Mouse (Mus musculus) heart, embryonic 10.5 days (tissue): ENCODE results near the gene Trio. TPM values are rescaled to one million over a fixed set of nuclear protein-coding genes. Genes with fewer than 3 reads are reported as not detected.

Experiments
- DNase-seq: peaks from one replicate; pipeline ENCODE4 v3.0.0-alpha.2; 2017; ENCODE audit warnings: low spot score
- H3K27ac ChIP-seq: fragments of 300-500 bp; sonication (generic); 2 replicates; pipeline ENCODE4 v1.5.1; 2016; ENCODE audit warnings: mild to moderate bottlenecking
- H3K27me3 ChIP-seq: fragments of 300-500 bp; sonication (generic); 2 replicates; pipeline ENCODE4 v1.6.1; 2016; ENCODE audit warnings: mild to moderate bottlenecking; ENCODE audit not compliant: poor library complexity, insufficient read depth, severe bottlenecking
- H3K36me3 ChIP-seq: fragments of 300-500 bp; sonication (generic); 2 replicates; pipeline ENCODE4 v1.6.1; 2016; ENCODE audit warnings: mild to moderate bottlenecking, moderate library complexity
- H3K4me1 ChIP-seq: fragments of 300-500 bp; sonication (generic); 2 replicates; pipeline ENCODE4 v1.6.1; 2016; ENCODE audit warnings: mild to moderate bottlenecking
- H3K4me3 ChIP-seq: fragments of 300-500 bp; sonication (generic); 2 replicates; pipeline ENCODE4 v1.5.1; 2016; ENCODE audit warnings: mild to moderate bottlenecking, moderate library complexity
- H3K9me3 ChIP-seq: fragments of 300-500 bp; sonication (generic); 2 replicates; pipeline ENCODE4 v1.6.1; 2016; ENCODE audit warnings: mild to moderate bottlenecking, moderate library complexity
- WGBS: fragments of 180-500 bp; shearing (Covaris S2); methylation state at CpG from one replicate; pipeline ENCODE4 v1.1.7; 2016; 5-methylcytosine and 5-hydroxymethylcytosine counted together
- polyA plus RNA-seq: library from polyadenylated mRNA; unstranded; fragments of >200 nt; fragmentation: Nextera tagmentation; extraction: Ambion mirVana; gene quantifications from 2 replicates; pipeline ENCODE4 v1.2.1, GENCODE M21; 2016

Trio gene
- polyA plus RNA-seq, 1 experiment from 2014 or later = 22.7 TPM

- no peak overlapping the region for H3K4me3 ChIP-seq
- H3K4me1 ChIP-seq = peaks cover 15% of the 10 kb centered on the region
- DNase-seq = no peak
- 37% methylated on average over 11 of the region's 11 CpGs for WGBS
- peak overlapping the region; percentile 52 for H3K27ac ChIP-seq
- H3K36me3 ChIP-seq = no peaks in the 10 kb centered on the region
- no peaks in the 10 kb centered on the region for H3K9me3 ChIP-seq
- no peaks in the 10 kb centered on the region for H3K27me3 ChIP-seq
These were observed 323.3 kb downstream of the Trio start for GRCm38 (mm10) chr15:27702031-27702971.

- no peak for DNase-seq
- Histone ChIP-seq H3K27ac (no peak overlapping the region), H3K9me3 (no peaks in the 10 kb centered on the region), H3K27me3 (no peaks in the 10 kb centered on the region; the same call in 1 of the 2 replicates), H3K4me3 (no peak overlapping the region), H3K4me1 (peaks cover 11% of the 10 kb centered on the region), H3K36me3 (no peaks in the 10 kb centered on the region)
- 79% methylated on average over 5 of the region's 5 CpGs for WGBS
These were observed 328.0 kb downstream of the Trio start for GRCm38 (mm10) chr15:27697632-27698031.

DNA sequence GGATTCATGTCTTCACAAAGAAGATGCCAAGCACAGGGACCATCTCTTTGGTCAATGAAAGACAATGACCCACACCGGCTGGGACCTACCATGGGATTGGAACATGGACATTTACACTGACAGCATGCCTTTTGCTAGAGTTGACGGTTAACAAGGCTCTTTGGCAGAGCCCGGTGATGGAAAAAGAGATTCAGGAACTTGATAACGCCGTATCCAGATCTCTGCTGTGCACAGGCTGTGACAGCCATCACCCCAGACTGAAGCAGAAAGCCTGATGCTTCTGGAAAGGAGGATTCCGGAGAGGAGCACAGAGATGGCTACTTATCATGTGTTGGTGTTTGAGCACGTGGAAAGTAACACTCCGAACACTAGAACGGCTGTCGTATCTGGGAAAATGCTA is 332.4 kb downstream of the Trio start:
- H3K27ac ChIP-seq = no peak overlapping the region
- H3K4me1 ChIP-seq = 0 out of 2 replicates have a peak, but pooled peaks cover 7% of the 10 kb centered on the region
- H3K9me3 ChIP-seq = no peaks in the 10 kb centered on the region
- DNase-seq = no peak
- H3K4me3 ChIP-seq = no peak overlapping the region
- 61% methylated on average over 10 of the region's 10 CpGs for WGBS
- H3K36me3 ChIP-seq = no peaks in the 10 kb centered on the region
- no peaks in the 10 kb centered on the region; the same call in 1 of the 2 replicates for H3K27me3 ChIP-seq

- Histone ChIP-seq H3K27me3 (peaks cover under 1% of the 10 kb centered on the region; the same call in 1 of the 2 replicates), H3K9me3 (no peaks in the 10 kb centered on the region), H3K4me1 (0 out of 2 replicates have a peak, but pooled peaks cover 10% of the 10 kb centered on the region), H3K36me3 (no peaks in the 10 kb centered on the region), H3K27ac (no peak overlapping the region), H3K4me3 (no peak overlapping the region)
- 79% methylated on average over 7 of the region's 7 CpGs for WGBS
- no peak for DNase-seq
These were observed 333.5 kb downstream of the Trio start for GRCm38 (mm10) chr15:27692161-27692560.

GRCm38 (mm10) chr15:27691213-27691612 is 334.4 kb downstream of the Trio start:
- WGBS = 82% methylated on average over 7 of the region's 7 CpGs
- no peak overlapping the region for H3K27ac ChIP-seq
- 0 out of 2 replicates have a peak, but pooled peaks cover 10% of the 10 kb centered on the region for H3K4me1 ChIP-seq
- no peaks in the 10 kb centered on the region for H3K36me3 ChIP-seq
- DNase-seq = no peak
- H3K27me3 ChIP-seq = peaks cover 8% of the 10 kb centered on the region; the same call in 1 of the 2 replicates
- no peaks in the 10 kb centered on the region for H3K9me3 ChIP-seq
- no peak overlapping the region for H3K4me3 ChIP-seq

DNA sequence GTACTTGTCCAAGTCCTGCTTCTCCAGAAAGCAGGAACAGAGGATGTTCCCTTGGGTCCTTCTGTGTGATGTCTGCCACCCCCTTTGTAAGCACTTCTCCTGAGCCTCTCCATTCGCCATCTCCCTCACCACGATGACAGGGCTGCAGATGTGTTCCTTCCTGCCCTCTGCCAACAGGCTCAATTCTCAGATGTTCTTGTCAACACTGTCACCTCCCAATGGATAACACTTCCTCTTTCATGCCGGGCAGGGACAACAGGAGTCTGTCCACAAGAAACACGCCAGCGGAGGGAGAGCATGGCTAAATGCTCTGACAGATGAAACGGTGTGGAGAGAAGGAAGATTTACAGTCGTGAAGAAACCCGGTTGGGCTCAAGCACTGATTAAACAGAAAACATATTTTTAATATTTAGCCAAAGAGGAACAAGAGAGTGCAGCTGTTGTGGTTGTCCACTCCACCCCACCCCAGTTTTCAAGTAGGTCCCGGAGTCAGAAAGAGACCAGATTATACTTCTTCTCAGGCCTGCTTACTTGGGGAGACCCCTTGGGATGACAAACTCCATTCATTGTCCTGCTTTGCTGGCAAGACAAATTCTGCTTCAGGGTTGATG is 337.5 kb downstream of the Trio start:
- WGBS = 55% methylated on average over 9 of the region's 9 CpGs
- Histone ChIP-seq H3K9me3 (no peaks in the 10 kb centered on the region), H3K4me3 (no peak overlapping the region), H3K27me3 (peaks cover 9% of the 10 kb centered on the region; the same call in 1 of the 2 replicates), H3K4me1 (0 out of 2 replicates have a peak, but pooled peaks cover 5% of the 10 kb centered on the region), H3K36me3 (no peaks in the 10 kb centered on the region), H3K27ac (no peak overlapping the region)
- DNase-seq = no peak

GRCm38 (mm10) chr15:27684813-27685212 is 340.8 kb downstream of the Trio start:
- Histone ChIP-seq H3K4me1 (peaks cover 13% of the 10 kb centered on the region; the same call in 1 of the 2 replicates), H3K36me3 (no peaks in the 10 kb centered on the region), H3K9me3 (no peaks in the 10 kb centered on the region), H3K27me3 (peaks cover 16% of the 10 kb centered on the region), H3K4me3 (no peak overlapping the region), H3K27ac (no peak overlapping the region)
- DNase-seq = no peak
- WGBS = 88% methylated on average over 7 of the region's 7 CpGs

GRCm38 (mm10) chr15:27683206-27683605 is 342.4 kb downstream of the Trio start:
- Histone ChIP-seq H3K36me3 (no peaks in the 10 kb centered on the region), H3K4me1 (peaks cover 10% of the 10 kb centered on the region; the same call in 1 of the 2 replicates), H3K27ac (no peak overlapping the region), H3K27me3 (peaks cover 25% of the 10 kb centered on the region), H3K4me3 (no peak overlapping the region), H3K9me3 (no peaks in the 10 kb centered on the region)
- DNase-seq = no peak
- 88% methylated on average over 1 of the region's 1 CpGs for WGBS

- Histone ChIP-seq H3K4me3 (no peak overlapping the region), H3K36me3 (no peaks in the 10 kb centered on the region), H3K27ac (no peak overlapping the region), H3K9me3 (no peaks in the 10 kb centered on the region), H3K4me1 (peaks cover 8% of the 10 kb centered on the region; the same call in 1 of the 2 replicates), H3K27me3 (peaks cover 25% of the 10 kb centered on the region)
- no peak for DNase-seq
- WGBS = 61% methylated on average over 9 of the region's 9 CpGs
These were observed 343.0 kb downstream of the Trio start for GRCm38 (mm10) chr15:27682619-27683018.

DNA sequence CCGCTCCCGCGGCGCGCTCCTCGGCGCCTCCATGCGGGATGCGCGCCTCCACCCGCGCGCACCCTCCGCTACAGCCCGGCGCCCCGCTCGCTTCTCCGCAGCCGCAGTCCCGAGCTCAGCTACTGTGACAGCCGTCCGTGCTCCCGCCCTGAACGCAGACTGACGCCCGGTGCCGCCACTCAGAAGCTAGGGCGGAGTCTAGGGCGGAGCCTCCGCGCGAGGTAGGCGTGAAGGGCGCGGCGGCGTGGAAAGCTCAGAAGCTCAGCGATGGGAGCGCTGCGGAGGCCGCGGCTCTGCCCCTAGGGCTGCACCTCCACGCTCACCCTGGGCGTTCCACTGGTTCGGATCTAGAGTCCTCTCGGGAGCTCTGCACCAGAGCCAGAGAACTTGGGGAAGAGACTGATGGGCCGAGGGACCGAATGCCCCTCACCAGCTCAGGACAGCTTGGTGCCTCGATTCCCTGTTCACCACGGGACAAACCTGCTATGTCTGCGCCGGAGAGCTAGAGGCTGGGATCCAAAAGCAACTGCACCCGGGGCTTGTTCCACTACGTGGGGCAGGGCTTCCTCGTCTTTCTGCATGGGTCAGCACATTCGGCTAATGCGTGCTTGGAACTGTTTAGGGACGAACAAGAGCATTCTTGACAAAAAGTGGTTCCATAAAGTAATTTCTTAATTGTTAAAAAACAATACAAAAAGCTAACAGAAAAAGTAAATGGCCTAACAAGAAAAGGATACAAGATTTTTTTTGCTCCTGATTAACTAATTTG is 344.0 kb downstream of the Trio start, which contains the start of gene Otulinl:
Gene Otulinl, minus strand, starts transcription at position 161 of the 769 bp plus-strand sequence.
- 3% methylated on average over 59 of the region's 59 CpGs for WGBS
- Histone ChIP-seq H3K4me3 (peak within 1 kb of the TSS; percentile 81), H3K27me3 (peaks cover 20% of the 10 kb centered on the region), H3K9me3 (no peaks in the 10 kb centered on the region), H3K27ac (peak within 1 kb of the TSS; percentile 83), H3K4me1 (peaks cover 11% of the 10 kb centered on the region), H3K36me3 (no peaks in the 10 kb centered on the region)
- peak; percentile 95 for DNase-seq

- H3K27ac ChIP-seq = peak overlapping the region; percentile 83
- H3K36me3 ChIP-seq = no peaks in the 10 kb centered on the region
- H3K4me3 ChIP-seq = peak overlapping the region; percentile 81
- no peak for DNase-seq
- peaks cover 16% of the 10 kb centered on the region for H3K27me3 ChIP-seq
- no peaks in the 10 kb centered on the region for H3K9me3 ChIP-seq
- H3K4me1 ChIP-seq = peaks cover 17% of the 10 kb centered on the region
- WGBS = 4% methylated on average over 28 of the region's 28 CpGs
These were observed 344.7 kb downstream of the Trio start for GRCm38 (mm10) chr15:27680997-27681396.
